Mouse (Mus musculus) liver, adult (tissue): ENCODE results near the gene Neurl1b.

ENCODE experiments used
- GATA4 ChIP-seq: IDR thresholded peaks from 2 replicates; pipeline ENCODE4 v1.6.1; 2014; ENCODE audit warnings: mild to moderate bottlenecking, low read length; ENCODE audit not compliant: insufficient replicate concordance

Gene Neurl1b

DNA sequence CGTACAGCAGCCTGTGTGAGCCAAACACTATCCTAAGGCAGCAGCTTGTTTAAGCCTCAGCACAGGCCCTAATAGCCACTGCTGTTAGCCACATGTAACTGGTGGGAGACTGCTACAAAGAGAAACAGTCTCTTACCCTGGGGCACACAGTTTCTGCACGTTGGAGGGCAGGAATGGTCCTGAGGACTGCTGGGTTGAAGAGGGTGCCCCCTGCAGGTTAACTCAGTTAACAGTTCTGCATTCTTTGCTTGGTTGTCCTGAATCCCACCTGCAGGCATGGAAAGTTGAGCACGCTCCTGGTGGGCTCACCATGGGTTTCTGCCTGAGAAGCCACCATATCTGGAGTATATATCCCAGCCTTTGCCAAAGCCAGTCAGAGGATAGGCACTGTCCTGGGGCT lies 6.9 kb downstream of the Neurl1b start:
- no peak for TF ChIP-seq GATA4

DNA sequence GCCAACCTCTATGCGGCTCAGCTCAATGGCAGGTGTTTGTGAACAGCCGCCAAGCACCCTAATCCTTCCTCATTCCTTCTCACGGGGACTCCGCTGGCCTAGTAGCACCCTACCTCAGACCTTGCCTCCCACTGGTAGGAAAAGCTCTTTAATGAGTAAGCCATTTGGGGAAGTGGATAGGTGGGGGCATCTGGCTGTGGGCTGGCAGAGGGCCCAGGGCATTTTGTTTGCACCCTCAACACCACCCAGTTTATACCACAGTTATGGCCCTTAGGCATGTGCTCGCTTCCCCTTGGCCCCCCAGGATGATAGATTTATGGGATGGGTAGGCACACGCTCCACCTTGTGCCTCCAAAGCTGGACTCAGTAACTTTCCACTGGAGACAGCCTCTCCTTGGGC lies 7.8 kb downstream of the Neurl1b start:
- TF ChIP-seq GATA4 = no peak

DNA sequence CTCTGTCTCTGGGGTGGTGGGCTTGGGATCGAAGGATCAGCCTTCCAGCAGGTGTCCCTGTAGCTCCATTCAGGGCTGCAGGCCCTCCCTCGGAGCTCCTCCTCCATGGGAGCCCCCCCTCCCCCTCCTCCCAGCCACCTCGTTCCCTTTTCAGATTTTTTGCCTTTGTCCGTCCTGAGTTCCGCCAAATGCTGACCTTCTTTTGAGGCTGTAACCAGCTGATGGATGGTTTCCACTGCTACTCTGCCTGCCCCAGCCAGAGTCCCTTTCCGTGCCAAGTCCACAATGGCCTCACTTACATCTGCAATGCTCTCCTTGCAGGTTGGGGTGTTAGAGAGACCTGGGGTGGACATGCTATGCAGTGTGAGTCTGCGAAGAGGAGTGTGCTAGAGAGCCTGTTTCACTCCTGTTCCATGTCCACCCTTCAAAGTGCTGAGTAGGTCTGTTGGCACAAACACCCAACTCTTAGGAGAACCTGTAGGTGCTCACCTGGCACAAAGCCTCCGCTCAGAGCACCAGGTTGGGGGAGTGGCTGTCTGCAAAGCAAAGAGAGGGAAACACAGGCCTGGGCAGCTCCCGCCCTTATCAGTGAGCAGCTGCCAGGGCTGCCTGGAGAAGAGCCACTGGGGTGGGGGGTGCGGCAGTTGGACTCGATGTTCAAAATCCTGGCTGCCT lies 9.5 kb downstream of the Neurl1b start:
- no peak; the same call in 1 of the 2 replicates for TF ChIP-seq GATA4

DNA sequence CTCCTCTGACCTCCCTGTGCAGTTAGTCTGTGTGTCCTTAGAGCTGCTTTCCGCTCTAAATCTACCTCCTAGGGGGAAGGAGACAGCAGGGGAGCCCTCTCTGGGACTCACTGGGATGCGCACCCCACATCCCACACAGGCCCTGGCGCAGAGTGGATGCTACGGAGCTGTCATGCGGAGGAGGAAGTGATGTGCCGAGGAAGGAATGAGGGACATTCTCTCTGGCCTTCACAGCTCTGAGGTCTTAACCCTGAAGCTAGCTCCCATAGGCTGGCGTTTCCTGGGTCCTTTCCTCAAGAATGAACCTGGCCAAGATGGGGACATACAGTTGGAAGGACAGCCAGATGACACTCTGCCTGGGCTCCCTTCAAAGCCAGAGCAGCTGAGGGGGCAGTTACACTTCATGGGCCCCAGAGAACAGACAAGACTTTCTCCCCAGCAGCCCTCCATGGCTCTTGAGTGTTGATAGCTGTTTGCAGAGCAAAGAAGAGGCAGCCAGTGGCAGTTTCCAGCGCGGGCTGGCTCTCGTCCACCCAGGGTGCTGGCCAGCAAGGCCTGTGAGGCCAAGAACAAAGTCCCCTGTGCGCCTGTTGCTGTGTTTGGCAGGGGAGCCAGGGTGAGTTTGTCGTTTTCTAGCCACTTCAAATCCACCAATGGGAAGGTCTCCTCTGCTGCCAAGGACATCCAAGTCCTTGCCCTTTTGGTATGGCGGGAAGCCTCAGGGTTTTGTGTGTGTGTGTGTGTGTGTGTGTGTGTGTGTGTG lies 10.5 kb downstream of the Neurl1b start:
- TF ChIP-seq GATA4 = no peak

DNA sequence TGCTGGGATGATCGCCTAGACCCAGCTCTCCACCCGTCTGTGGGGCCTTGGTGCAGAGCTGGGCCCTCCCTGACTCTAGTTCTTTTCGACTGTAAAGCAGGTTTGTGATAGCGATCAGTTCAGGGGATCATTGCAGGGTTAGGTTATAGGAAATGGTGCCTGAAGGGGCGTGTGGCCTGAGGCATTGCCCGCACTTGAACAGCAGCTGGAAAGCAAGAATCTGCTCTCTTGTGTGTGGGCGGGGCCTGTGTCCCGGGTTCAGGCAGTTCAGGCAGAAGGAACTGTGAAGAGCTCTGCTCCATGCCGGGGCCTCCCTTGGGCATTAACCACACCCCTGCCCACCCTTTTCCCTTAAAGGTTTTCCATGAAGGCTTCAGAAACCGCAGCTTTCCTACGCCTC lies 18.7 kb downstream of the Neurl1b start:
- TF ChIP-seq GATA4 = no peak

DNA sequence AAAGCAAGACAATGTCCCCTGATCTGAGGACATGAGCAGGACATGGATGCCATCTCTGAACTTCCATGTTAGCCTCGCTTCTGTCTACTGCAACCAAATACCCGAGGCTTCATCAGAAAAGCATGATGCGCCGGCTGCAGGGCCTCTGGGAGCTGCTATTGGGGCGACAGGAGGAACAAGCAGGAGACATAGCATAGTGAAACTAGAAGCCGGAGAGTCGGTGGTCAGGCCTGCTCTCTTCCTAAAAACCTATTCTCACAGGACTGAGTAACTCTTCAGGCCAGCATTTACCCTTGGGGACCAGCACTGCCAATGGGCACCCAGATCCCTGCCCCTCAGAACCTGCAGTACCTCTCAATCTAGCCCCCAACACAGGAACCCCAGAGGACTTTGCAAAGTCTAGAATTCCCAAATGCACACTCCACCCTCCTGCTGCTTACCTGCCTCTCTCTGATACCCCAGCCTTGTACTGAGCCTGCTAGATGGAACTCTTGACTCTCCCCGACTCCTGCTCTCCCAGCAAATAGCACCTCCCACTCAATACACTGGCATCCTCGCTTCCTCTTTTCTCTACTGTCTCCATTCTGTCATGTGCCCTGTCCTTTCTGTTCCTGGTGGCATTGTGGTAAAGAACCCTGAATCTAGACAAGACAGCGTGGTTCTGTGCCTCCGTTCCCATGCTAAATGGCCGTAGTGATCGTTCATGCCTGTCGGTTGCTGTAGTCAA lies 22.6 kb downstream of the Neurl1b start:
- no peak for TF ChIP-seq GATA4

DNA sequence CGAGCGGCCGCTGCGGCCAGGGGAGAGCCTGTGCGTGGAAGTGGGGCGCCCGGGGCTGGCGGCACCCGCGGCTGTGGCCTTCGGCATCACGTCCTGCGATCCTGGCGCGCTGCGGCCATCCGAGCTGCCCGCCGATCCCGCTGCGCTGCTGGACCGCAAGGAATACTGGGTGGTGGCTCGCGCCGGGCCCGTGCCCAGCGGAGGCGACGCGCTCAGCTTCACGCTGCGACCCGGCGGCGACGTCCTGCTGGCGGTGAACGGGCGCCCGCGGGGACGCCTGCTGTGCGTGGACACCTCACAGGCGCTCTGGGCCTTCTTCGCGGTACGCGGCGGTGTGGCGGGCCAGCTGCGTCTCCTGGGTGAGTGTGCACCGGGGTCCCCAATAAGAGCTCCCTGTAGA lies 24.4 kb downstream of the Neurl1b start:
- no peak for TF ChIP-seq GATA4

DNA sequence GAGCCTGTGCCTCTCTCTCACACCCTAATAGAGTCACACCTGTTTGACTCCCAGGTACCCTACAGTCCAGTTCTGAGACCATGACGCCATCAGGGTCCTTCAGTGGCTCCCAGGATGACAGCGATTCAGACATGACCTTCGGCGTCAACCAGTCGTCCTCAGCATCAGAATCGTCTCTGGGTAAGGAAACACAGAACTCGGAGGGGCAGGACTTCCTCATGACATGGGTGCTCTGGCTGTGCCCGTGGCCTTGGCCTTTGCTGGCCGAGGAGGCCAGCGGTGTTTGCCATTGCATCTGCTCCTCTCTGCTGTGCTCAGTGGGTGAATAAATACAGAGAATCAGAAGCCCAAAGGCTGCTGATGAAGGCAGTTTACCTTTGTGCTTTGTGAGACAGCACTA lies 26.4 kb downstream of the Neurl1b start:
- TF ChIP-seq GATA4 = no peak

DNA sequence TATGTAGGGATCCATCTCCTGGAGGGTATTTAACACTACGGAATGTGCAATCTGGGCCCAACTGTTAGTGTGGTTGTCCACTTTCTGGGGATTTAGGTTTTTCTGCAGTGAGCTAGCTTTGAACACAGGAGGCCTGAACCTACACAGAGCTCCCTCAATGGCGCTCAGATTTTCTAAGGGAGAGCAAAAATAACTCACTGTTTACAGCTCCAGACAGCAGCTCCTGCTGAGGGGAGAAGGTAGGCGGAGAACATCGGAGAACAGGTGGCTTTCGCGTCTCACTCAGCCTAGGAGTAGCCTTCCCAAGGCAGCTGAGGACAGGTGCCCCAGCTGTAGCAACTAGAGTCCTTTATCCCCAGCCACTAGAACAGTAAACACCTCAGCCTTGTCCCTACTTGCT lies 27.6 kb downstream of the Neurl1b start:
- no peak for TF ChIP-seq GATA4

DNA sequence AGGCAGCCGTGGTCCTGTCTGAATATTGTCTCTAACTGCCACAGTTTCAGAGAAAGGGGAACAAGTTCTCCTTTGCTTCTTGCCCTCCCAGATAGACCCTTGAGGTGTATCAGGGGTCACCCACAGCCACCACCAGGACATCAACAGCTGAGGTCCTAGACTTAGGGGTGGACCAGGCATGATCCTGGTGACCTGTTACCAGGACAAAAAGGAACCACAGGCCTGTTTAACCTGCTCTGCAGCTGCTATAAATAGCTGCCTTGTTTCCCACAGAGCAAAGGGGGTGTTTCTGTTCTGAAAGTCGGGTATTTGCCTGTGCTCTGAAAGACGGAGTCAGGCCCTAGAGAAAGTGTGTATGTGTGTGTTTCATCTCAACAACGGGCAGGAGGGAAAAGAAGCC lies 29.2 kb downstream of the Neurl1b start:
- TF ChIP-seq GATA4 = no peak

DNA sequence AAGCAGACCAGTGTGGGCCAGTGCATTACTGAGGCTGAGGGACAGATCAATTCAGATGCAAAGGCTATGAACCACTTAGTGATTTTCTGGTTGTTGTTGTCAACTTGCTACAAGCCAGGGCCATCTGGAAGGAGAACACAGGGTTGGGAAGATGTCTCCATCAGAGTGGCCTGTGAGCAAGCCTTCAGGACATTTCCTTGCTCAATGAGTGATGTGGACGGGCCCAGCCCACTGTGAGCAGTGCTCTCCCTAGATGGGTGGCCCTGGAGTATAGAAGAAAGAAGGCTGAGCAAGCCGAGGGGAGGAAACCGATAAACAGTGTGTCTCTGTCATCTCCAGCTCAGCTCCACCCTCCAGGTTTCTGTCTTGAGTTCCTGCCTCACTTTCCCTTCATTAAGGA lies 34.8 kb downstream of the Neurl1b start:
- no peak for TF ChIP-seq GATA4

DNA sequence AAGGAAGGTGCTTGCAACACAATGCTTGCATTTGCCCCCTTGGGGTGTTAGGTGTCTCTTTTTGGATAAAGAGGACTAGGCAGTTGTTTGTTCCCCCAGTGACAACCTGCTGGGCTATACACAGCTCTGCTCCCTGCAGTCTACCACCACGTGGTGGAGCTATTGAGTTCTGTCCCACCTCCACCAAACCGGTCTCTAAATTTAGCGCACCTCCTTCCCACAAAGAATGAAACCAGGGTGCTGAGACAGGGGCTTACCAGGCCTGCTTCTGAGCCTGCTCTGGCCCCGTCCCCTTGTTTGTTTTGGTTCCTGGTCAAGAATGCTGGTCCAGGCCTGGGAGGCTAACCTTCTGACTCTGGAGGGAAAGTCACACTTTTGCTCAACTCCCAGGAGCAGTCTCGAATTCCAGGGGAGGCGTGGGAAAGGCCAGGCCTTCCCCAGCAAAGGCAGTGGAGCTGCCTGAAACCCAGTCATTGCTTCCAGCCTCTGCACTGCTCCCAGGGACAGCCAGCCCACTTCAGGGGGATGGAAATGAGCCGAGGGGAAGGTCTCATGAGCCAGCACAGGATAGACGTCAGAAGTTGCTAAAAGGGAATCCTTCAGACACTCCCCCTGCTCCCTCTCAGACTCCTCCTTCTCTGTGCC lies 37.1 kb downstream of the Neurl1b start:
- no peak for TF ChIP-seq GATA4

DNA sequence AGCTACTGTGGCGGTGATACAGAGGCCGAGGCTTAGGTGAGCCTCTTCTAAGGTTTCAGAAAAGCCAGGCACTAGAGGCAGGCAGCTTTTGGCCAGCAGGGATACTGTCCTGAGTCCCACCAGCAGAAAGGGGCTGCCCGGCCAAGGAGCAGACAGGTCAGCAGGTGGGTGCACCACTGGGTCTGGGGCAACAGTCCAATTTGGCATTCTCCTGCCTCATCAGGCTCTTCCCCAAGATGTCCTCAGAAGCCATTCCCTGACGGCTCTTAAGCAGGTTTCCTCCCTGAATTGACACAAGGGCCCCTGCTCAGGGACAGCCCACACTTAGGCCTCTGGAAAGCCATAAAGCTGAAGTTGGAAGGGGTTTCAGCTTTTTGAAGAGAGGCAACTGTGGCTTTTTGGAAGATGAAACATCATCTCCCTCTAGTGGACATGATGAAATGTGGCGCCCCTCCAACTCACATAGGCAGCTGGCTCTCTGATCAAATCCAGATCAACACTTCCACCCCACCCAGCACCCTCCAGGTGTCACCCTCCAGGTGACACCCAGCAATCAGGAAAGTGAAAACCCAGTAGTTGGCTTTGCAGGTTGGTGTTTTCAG lies 37.8 kb downstream of the Neurl1b start:
- no peak for TF ChIP-seq GATA4

DNA sequence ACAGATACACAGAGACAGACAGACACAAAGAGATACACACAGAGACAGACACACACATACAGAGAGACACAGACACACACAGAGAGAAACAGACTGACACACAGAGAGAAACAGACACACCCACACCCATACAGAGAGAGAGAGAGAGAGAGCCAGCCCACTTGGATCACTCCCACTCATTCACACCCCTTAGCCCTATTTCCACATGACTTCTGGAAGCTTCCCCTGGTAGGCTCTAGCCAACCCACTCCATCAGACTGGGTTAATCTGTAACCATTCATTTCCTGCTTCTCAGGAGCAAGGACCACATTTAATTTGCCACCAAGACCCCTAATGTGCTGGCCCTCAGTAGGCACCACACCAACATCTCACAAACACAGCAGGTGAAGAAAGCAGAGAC lies 42.9 kb downstream of the Neurl1b start:
- no peak for TF ChIP-seq GATA4

DNA sequence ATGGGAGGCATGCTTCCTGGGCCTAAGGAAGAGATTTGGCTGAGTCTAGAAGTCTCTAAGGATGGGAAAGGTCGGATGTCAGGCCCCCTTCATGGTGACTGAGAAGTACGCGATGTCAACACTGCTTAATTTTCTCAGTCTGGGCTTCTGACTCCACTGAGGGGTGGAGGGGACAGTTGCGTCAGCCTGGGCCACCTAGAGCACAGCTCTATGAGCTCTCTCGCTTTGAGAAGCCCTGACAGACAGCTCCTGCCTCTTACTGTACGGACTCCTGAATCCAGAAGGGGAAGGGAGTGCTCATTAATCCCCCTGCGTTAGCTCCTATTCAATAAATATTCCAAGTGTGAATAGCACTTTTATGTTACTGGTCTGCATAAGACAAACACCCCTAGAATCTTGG lies 43.4 kb downstream of the Neurl1b start:
- no peak for TF ChIP-seq GATA4

DNA sequence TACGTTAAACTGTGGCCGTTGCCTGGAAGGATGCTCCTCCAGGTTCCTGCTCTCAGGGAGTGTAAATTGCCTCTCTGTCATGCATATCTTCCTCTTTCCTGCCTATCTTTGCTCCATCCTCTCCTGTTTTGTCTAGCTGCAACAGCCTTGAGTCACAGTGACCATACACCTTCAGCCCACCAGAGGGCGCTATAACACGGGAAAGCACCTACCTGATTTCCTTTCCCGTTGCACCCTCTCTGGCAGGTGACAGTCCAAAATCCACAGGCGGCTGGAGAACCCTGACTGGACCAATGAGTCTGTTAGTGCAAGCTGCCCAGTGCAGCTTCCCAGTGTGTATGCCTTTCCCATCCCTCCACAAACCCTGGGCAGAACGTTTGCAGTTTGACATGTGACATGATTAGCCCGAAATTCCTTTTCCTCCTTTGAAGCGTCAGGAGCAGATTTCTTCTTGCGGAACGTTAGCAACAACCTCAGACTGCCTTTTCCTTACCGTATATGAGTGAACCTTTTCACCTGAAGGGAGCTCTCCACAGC lies 48.1 kb downstream of the Neurl1b start:
- TF ChIP-seq GATA4 = no peak

DNA sequence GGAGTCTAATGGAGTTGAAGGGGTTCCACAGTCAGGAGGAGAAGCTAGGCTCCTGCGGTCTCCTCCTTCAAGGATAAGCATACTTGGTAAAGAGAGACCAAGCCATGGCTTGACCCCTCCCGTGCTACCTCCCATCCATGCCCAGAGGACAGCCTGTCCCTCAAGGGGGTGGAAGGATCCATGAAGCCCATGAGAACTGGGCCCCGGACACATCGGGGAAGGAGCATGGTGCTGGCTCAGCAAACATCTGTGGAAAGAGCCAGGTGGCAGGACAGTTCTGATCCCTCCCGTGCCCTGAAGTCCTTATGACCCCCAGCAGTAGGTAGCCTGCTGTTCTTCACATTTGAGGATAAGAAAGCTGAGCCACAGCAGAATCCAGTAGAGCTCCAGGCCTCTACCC lies 48.8 kb downstream of the Neurl1b start:
- TF ChIP-seq GATA4 = no peak
